Mouse (Mus musculus) hindbrain, postnatal 0 days (tissue): Measurements from ENCODE around the gene Zswim2. TPM values are rescaled to one million over a fixed set of nuclear protein-coding genes. Genes with fewer than 3 reads are reported as not detected.
"Not testable (repeated sequence)": the region's sequence is repeated elsewhere in the genome, so short reads cannot be mapped to it uniquely, and the experiment has no call there.

ENCODE experiments used
- ATAC-seq: fragments of 200-750 bp; cut with Nextera tagmentation; 2 replicates; pipeline ENCODE4 v1.8.0; 2017; ENCODE audit warnings: mild to moderate bottlenecking, moderate TSS enrichment, moderate library complexity
- DNase-seq: peaks from one replicate; pipeline ENCODE4 v3.0.0-alpha.2; 2015; ENCODE audit warnings: low spot score
- H3K27ac ChIP-seq: fragments of 300-500 bp; sonication (generic); 2 replicates; pipeline ENCODE4 v1.5.1; 2014; ENCODE audit warnings: mild to moderate bottlenecking
- H3K27me3 ChIP-seq: fragments of 300-500 bp; sonication (generic); 2 replicates; pipeline ENCODE4 v1.6.1; 2014; ENCODE audit warnings: low read length, mixed read lengths; ENCODE audit not compliant: insufficient read depth
- H3K36me3 ChIP-seq: fragments of 300-500 bp; sonication (generic); 2 replicates; pipeline ENCODE4 v1.6.1; 2014; ENCODE audit warnings: low read length, mixed read lengths; ENCODE audit not compliant: insufficient read depth
- H3K4me1 ChIP-seq: fragments of 300-500 bp; sonication (generic); 2 replicates; pipeline ENCODE4 v1.6.1; 2014; ENCODE audit warnings: antibody characterized with exemption, low read length, mixed read lengths; ENCODE audit not compliant: insufficient read depth
- H3K4me2 ChIP-seq: fragments of 300-500 bp; sonication (generic); 2 replicates; pipeline ENCODE4 v1.6.1; 2014; ENCODE audit warnings: low read depth, mild to moderate bottlenecking, low read length, moderate library complexity, mixed read lengths
- H3K4me3 ChIP-seq: fragments of 300-500 bp; sonication (generic); 2 replicates; pipeline ENCODE4 v1.5.1; 2014; ENCODE audit warnings: low read length
- H3K9ac ChIP-seq: fragments of 300-500 bp; sonication (generic); replicated peaks from 2 replicates; pipeline ENCODE4 v1.6.1; 2014; ENCODE audit warnings: mild to moderate bottlenecking, low read length, moderate library complexity, mixed read lengths
- H3K9me3 ChIP-seq: fragments of 300-500 bp; sonication (generic); 2 replicates; pipeline ENCODE4 v1.6.1; 2016; ENCODE audit warnings: low read length, mixed read lengths
- CTCF ChIP-seq: IDR thresholded peaks from 2 replicates; pipeline ENCODE4 v1.5.1; 2016; ENCODE audit warnings: antibody characterized with exemption, control low read depth, low read depth
- WGBS: fragments of 180-500 bp; shearing (Covaris S2); extraction: QIAGEN DNeasy Blood & Tissue Kit; methylation state at CpG from one replicate; pipeline ENCODE4 v1.1.7; 2014; 5-methylcytosine and 5-hydroxymethylcytosine counted together
- polyA plus RNA-seq: library from polyadenylated mRNA; unstranded; fragments of >200 nt; fragmentation: Nextera tagmentation; extraction: Ambion mirVana; gene quantifications from 2 replicates; pipeline ENCODE4 v1.2.1, GENCODE M21; 2015
- total RNA-seq: library from RNA; depleted of rRNA; stranded (reverse); fragments of >200 nt; gene quantifications from 2 replicates; pipeline ENCODE4 v1.2.3, GENCODE M21; 2014; rRNA removed

The Zswim2 gene
- total RNA-seq (not detected in 2 replicates), polyA plus RNA-seq (not detected in 2 replicates)

GRCm38 (mm10) chr2:83940931-83941361 lies at the start of gene Zswim2:
Zswim2 (minus strand) TSS chr2:83941228.
- ATAC-seq (peak; percentile 98), DNase-seq (peak; percentile 91)
- Histone ChIP-seq H3K9me3 (no peaks in the 10 kb centered on the region), H3K4me1 (no peaks in the 10 kb centered on the region), H3K9ac (peak within 1 kb of the TSS; percentile 30; the same call in 1 of the 2 replicates), H3K27ac (peak within 1 kb of the TSS; percentile 32; the same call in 1 of the 2 replicates), H3K27me3 (no peaks in the 10 kb centered on the region), H3K36me3 (no peaks in the 10 kb centered on the region), H3K4me3 (peak within 1 kb of the TSS; percentile 42), H3K4me2 (peak within 1 kb of the TSS; percentile 72)
- 1% methylated on average over 20 of the region's 20 CpGs for whole genome bisulfite sequencing
- no peak; the same call in 1 of the 2 replicates for TF ChIP-seq CTCF

- H3K27ac ChIP-seq, H3K4me2 ChIP-seq, H3K4me1 ChIP-seq, H3K9ac ChIP-seq, H3K9me3 ChIP-seq, H3K36me3 ChIP-seq, DNase-seq, ATAC-seq, H3K27me3 ChIP-seq, H3K4me3 ChIP-seq: not testable (repeated sequence)
- no CpG with 5 or more reads among the region's 6 CpGs for WGBS
Measured at GRCm38 (mm10) chr2:83990253-83990652, 49.2 kb upstream of the Zswim2 start, which contains the start of gene Gm13691. Gm13691 (plus strand) TSS chr2:83990553.

DNA sequence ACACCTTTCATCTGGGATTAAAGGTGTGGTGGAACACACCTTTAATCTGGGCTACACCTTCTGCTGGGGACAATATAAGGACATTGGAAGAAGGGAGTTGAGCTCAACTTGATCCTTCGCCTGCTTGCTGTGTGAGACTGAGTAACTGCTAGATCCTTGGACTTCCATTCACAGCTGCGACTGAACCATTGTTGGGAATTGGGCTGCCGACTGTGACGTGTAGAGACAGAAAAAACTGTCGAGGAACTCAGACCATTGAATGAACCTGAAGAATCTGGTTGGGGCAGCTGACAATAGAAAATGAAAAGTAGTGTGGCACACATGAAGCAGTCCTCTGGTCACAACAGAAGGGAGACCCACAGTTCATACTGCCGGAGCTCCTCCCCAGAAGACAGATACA lies 43.4 kb upstream of the Zswim2 start, which contains the start of gene Gm13697:
TSS of gene Gm13697 (plus strand) at position 301 of the 400 bp plus-strand sequence.
- not testable (repeated sequence) for H3K27me3 ChIP-seq, ATAC-seq, H3K4me1 ChIP-seq, H3K27ac ChIP-seq, DNase-seq, H3K36me3 ChIP-seq, H3K4me3 ChIP-seq, H3K4me2 ChIP-seq, H3K9me3 ChIP-seq, H3K9ac ChIP-seq
- no CpG with 5 or more reads among the region's 6 CpGs for WGBS

DNA sequence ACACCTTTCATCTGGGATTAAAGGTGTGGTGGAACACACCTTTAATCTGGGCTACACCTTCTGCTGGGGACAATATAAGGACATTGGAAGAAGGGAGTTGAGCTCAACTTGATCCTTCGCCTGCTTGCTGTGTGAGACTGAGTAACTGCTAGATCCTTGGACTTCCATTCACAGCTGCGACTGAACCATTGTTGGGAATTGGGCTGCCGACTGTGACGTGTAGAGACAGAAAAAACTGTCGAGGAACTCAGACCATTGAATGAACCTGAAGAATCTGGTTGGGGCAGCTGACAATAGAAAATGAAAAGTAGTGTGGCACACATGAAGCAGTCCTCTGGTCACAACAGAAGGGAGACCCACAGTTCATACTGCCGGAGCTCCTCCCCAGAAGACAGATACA lies 37.6 kb upstream of the Zswim2 start, which contains the start of gene Gm13694:
TSS of gene Gm13694 (plus strand) at position 301 of the 400 bp plus-strand sequence.
- not testable (repeated sequence) for H3K36me3 ChIP-seq, DNase-seq, H3K27ac ChIP-seq, H3K27me3 ChIP-seq, H3K9ac ChIP-seq, H3K4me1 ChIP-seq, H3K4me2 ChIP-seq, H3K9me3 ChIP-seq, H3K4me3 ChIP-seq, ATAC-seq
- WGBS = no CpG with 5 or more reads among the region's 6 CpGs

- no CpG with 5 or more reads among the region's 6 CpGs for WGBS
Measured at GRCm38 (mm10) chr2:83972823-83973222, 31.8 kb upstream of the Zswim2 start, which contains the start of gene Gm13696. Gm13696 (plus strand) TSS chr2:83973123.

GRCm38 (mm10) chr2:83967013-83967412 lies 26.0 kb upstream of the Zswim2 start, which contains the start of gene Gm13695:
Gm13695 (plus strand) TSS chr2:83967313.
- H3K27ac ChIP-seq, H3K9me3 ChIP-seq, H3K4me1 ChIP-seq, ATAC-seq, H3K4me2 ChIP-seq, H3K36me3 ChIP-seq, DNase-seq, H3K9ac ChIP-seq, H3K27me3 ChIP-seq, H3K4me3 ChIP-seq: not testable (repeated sequence)
- no CpG with 5 or more reads among the region's 6 CpGs for WGBS

More at GRCm38 (mm10) chr2:83972823-83973222, 31.8 kb upstream of the Zswim2 start, which contains the start of gene Gm13696:
- not testable (repeated sequence) for H3K4me1 ChIP-seq, ATAC-seq, H3K4me3 ChIP-seq, H3K9ac ChIP-seq, H3K36me3 ChIP-seq, DNase-seq, H3K9me3 ChIP-seq, H3K4me2 ChIP-seq, H3K27me3 ChIP-seq, H3K27ac ChIP-seq

DNA sequence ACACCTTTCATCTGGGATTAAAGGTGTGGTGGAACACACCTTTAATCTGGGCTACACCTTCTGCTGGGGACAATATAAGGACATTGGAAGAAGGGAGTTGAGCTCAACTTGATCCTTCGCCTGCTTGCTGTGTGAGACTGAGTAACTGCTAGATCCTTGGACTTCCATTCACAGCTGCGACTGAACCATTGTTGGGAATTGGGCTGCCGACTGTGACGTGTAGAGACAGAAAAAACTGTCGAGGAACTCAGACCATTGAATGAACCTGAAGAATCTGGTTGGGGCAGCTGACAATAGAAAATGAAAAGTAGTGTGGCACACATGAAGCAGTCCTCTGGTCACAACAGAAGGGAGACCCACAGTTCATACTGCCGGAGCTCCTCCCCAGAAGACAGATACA lies 20.2 kb upstream of the Zswim2 start, which contains the start of gene Gm13693:
TSS of gene Gm13693 (plus strand) at position 301 of the 400 bp plus-strand sequence.
- not testable (repeated sequence) for H3K36me3 ChIP-seq, H3K9me3 ChIP-seq, H3K4me3 ChIP-seq, H3K27ac ChIP-seq, H3K27me3 ChIP-seq, H3K4me2 ChIP-seq, ATAC-seq, H3K9ac ChIP-seq, H3K4me1 ChIP-seq, DNase-seq
- WGBS = no CpG with 5 or more reads among the region's 6 CpGs

GRCm38 (mm10) chr2:83955393-83955792 lies 14.4 kb upstream of the Zswim2 start, which contains the start of gene Gm13698:
Gm13698 (plus strand) TSS chr2:83955693.
- not testable (repeated sequence) for H3K27me3 ChIP-seq, DNase-seq, ATAC-seq, H3K27ac ChIP-seq, H3K4me2 ChIP-seq, H3K4me3 ChIP-seq, H3K36me3 ChIP-seq, H3K9me3 ChIP-seq, H3K4me1 ChIP-seq, H3K9ac ChIP-seq
- no CpG with 5 or more reads among the region's 6 CpGs for WGBS
